Mouse (Mus musculus) MEL-GATA-1-ER (cell line): ENCODE measurements at regions not wholly inside any gene's neighbourhood (a gene's known extent, or its start where the extent isn't known, plus 50 kb on each side); places are given as distances from the start of the nearest gene placed in this dataset.

ENCODE experiments used
- DNase-seq: peaks from one replicate; pipeline ENCODE4 v3.0.0-alpha.2; 2012; ENCODE audit warnings: low read depth; ENCODE audit errors: extremely low read depth

DNA sequence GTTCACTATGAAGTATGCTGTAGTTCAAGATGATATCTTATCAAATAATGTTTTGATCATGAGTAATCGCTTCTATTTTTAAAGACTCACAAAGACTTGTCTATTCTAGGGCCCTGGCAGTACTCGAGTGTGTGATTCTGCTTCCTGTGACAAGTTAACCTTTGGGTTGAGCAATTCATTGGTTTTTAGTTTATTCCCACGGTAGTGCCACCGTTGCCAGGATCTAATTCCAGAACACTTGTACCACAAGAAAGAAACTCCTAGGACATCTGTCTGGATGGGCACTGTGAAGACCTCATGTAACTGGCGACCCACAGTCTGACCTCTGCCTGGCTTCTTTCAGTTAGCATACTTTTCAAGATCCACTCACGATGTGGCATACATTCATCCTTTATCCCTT lies 134.7 kb upstream of the Mkln1 start:
- DNase-seq, result no peak

DNA sequence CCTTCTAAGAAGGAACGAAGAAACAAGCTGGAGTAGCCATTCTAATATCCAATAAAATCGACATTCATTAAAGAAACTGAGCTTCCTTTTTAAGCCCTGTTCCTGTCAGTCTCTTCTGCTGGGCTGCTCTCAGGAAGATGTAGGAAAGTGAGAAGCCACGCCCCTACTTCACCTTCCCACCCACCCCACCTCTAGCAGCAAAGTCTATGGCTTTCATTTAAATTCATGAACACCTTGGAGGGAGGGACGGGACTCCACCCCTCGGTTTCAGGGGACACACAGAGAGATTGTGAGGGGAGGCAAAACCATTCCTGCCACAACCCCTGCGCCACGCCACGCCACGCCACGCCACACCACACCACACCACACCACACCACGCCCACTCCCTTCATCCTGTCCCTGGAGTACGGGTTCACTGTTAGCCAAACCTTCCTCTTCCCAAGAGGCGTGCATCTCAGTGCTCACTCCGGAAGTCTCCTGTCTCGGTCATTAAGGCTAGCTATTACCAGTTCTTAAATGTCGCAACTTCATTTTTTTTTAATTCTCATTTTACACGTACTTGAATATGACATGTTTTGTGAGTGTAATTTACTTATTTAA lies 132.0 kb upstream of the Mkln1 start:
- DNase-seq, result no peak

DNA sequence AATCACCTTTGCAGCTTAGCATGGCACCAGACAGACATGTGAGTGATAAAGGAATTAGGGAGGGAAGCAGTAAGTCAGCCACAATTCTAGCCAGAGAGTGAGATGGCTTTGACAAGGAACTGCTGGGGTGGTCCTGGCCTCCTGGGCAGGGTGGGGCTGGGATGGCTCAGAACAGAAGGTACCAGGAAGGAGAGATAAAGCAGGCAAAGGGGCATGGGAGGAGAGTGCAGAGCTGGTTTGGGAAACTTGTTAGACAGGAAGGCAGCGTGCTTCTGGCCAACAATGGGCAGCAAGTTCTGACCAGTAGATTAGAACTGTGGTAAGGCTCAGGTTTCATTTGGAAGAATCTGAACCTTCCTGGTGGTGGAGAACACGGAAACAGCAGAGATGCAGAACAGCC lies 130.5 kb upstream of the Mkln1 start:
- DNase-seq, result no peak

DNA sequence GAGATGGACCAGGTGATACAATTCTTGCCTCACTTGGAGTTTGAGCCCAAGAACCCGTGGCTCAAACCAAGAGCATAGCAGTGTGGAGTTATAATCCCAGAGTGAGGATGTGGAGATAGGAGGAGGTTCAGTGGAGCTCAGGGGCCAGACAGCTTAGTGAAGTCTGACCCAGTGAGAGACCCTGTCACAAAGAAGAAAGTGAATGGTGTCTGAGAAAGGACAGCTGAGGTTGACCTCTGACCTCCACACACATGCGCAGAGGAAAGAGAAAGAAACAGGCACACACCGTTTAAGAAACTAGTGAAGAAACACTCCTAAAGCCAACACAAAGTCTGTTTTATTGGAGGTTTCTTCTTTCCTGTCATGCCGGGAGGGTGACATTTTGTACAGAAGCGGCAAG lies 124.7 kb upstream of the Mkln1 start:
- no peak for DNase-seq

DNA sequence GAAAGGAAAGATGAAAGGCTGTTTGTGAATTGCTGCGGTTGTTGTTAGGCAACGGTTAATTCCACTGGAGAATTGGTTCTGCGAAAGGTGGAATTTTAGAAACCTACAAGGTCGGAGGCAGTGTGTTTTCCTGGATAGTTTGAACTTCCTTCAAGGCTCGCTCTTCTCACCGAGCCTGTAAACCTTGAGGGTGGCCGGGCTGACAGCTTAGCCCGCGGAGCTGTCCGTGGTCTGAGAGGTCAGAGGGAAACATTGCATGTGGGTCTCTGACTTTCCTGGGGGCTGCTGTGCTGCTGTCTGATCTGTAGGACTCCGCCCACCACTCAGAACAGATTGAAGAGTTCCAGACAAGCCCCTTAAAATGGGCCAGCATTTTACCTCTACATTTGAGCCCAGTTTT lies 124.3 kb upstream of the Mkln1 start:
- no peak for DNase-seq

DNA sequence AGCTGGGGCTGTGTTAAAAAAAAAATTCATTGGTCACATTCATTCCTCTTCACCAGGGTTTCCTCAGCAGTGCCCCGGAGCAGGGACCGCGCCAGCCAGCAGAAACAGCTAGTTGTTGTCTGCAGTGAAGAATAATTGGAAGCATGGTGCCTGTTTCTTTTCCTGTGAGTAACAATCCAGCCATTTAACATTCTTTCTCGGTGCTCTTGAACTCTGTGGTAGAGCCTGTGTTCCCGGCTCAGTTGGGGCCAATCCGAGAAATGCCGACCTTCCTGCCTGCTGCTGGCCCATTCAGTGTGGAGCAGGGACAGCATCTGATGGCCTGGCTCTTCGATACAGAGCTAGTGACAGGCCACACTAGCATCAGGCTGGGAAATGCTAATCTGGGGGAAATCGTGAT lies 120.7 kb upstream of the Mkln1 start:
- DNase-seq, result no peak

DNA sequence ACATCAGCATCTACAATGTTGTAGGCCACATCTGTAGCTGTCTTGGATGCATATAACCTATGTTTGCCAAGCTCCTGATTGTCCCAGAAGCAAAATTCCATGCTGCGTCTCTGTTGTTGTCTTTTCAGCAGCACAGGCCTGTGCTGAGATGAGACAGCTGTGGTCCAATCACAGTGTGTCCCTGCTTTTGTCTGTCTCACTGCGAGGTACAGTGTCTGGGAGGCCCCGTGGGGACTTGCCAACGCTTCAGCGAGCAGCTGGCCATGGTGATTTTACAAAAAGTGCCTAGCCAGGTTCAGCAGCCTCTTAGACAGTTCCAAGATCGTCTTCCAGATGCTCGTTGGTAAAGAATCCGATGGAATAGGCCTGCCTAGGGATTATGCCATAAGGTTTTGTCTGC lies 114.6 kb upstream of the Mkln1 start:
- no peak for DNase-seq

DNA sequence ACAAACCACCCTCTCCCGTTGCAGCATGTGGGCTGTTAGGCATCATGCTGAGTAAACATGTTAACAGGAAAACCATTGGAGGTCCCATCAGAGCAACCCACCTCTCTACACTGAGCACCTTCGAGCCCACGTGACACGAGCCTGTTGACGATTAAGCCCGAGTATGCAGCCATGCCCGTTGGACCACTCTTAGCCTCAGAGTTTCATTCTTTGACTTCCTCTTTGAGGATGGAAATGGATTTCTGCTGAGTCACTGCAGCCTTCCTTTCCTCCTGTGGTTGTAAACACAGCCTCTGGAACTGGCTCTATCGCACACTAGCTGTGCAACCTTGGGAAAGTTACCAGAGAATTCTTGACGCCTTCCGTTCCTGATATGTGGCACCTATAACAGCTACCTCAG lies 114.1 kb upstream of the Mkln1 start:
- DNase-seq, result peak; percentile 87

DNA sequence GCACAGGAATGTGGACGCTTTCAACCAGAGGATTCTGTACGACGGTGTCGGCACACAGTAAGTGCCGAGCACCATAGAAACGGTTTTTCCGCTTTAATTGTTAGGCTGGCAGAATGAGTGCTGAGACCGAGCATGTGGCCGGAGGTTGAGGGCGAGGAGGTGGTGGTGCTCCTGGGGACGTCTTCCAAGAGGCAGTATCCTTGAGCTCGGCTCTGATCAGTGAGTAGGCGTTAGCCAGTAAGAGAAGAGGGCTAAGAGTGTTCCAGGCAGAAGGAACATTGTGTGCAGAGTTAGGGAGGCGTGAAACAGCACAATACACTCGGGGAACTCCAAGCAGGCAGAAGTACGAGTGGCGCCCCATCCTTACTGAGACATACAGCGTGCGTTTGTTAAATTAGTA lies 113.5 kb upstream of the Mkln1 start:
- peak; percentile 35 for DNase-seq

DNA sequence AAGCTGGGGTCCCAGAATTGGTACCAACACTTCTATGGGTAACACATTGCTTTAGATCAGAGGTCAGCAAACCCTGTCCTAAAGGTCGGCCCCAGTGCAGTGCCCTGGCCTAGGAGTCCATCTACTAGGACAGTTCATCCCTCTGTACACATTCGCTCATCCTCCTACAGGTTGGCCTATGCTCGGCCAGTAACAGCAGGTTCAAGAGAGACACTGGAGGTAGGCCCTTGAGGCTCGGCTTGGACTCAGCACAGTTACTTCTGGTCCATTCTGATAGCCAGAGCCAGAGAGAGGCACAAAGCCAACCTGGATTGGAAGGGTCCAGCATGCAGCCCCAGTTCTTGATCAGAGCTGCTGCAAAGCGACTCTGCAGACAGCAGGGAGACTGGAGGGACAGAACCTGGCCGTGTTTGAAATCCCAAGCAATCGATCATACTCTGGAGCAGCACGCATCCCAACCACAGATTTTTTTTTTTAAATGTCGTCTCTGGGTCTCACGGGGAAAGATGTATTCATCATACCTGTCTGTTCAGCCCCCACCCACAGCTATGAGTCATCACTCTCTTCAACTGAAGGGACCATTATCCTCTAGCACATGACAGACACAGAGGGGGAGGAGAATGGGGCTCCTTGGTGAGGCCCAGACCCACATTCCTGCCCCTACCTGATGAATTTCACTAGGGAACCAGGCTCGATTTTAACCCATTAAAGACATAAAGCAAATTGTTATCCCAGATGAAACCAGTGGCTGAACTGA lies 112.4 kb upstream of the Mkln1 start:
- DNase-seq, result no peak

DNA sequence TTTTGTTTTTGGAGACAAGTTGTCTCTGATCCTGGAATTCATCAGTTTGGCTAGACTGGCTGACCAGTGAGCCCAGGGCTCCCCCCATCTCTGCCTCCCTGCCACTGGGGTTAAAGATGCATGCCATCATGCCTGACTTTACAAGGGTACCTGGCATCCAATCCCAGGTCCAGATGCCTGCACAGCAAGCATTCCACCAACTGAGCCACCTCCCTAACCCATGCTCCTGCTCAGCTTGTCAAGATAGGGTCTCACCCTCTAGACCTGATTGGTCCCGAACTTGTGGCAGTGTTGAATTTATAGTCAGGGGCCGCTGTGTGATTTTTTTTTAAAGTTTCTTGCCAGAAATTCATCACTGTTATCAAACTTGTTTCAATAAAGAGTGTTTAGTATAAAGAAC lies 111.4 kb upstream of the Mkln1 start:
- DNase-seq, result no peak

DNA sequence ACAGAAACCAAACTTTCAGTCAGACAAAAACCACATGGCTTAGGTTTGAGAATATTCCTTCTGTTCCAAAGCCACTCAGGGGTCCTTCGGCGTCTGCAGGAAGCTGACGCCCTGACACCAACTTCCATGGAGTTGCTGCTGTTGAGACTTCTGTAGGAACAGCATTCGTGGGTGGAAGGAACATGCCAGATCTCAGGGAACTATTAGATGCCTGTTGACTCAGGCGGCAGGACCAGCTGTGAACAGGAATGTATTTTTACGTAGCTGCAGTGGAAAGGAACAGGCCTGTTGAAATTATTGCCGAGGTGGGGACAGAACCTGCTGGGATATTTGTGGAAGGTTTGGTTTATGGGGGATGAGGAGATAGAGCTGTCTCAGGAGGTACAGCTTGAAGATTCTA lies 110.8 kb upstream of the Mkln1 start:
- DNase-seq, result no peak

DNA sequence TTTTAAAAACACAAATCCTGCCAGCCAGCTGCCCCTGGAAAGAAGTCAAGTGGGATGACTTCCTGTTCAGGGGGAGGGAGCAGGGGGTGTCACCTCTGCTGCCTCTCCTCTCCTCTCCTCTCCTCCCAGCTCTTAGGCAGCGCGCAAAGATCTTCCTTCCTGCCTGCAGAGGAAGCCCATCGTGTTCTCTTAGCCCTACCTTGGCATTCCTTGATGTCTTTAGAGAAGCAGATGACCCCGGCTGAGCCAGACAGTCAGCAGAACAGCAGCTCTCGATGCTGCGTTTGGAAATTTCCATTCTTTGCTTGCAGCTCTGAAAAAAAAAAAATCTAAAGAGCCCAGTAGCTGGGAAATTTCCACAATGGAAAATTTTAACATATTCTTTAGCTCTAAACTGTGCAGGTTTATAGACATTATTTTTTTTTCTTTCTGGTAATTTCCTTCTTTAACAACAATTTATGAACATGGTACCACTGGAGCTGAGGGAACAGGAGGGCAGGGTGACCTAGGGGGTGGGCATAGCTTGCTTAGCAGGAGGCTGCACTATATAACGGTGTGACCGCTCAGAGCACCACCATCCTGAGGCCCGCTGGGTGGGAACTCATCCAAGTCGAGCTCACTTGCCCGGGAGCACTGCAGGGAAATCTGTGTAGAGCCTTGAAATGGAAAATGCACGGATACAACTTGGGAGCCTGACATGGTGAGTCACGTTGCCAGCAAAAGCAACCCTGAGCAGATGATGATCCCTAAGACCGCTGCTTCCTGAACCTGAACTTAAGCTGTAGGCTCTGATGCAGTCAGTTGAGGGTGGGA lies 109.9 kb upstream of the Mkln1 start:
- no peak for DNase-seq

DNA sequence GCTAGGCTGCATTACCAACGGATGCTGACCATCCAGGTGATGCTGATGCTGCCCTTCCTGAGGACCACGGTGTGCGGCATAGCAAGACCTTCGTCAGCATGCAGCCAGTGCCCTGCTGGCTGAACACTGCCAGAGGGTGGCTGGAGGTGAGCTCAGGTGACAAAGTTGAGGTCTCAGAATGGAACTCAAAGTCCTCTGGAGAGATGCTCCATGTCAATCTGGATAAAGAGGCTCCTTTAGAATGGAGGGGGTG lies 109.4 kb upstream of the Mkln1 start:
- no peak for DNase-seq

DNA sequence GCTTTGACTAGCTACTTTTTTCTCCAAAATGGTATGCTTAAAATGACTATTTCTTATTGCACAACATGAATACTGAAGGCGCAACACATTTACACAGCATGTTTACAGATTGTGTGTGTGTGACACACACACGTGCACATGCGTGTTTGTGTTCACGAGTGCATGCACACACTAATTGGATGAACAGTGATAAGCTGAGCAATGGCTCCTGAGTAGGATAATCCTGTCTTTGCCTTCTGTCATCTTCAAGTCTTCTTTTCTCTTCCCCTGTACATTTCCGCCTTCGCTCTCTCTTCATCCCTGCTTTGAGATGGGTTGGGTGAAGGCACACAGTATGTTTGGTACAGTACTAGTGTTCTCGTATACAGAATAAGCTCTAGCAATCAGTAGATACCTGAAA lies 106.5 kb upstream of the Mkln1 start:
- no peak for DNase-seq

DNA sequence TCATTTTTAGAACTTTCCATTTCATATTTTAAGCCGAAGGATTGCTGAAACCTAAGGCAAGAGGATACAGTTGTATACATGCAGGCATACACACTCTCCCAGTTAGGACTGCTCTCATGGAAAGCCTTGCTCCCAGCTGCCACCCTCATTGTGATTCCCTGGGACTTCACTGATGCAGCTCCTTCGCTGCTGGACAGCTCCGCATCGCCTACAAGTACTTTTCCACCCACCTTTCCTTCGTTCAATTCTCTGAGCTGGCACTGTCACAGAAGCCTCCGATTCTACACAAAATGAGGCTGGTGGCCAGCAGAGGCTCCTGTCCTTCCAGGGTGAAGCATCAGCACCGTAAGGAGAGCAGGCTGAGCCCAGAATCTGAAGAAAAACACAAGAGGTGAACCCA lies 105.5 kb upstream of the Mkln1 start:
- DNase-seq, result no peak

DNA sequence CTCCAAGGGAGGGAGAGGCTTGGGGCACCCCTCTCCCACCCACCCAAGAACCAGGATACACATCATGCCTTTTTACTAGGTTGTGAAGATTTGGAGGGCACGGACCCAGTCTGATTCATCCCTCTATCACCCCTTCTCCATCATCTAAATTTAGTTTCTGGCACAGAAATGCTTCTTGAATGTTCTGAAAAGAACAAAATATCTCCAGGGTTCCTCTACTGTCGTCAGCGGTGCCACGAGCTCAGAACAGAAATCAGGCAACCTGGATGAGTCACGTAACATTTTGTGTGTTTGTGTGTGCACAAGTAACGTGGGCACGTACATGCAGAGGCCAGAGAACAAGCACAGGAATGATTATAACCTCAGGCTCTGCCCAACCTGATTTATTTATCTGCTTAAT lies 99.1 kb upstream of the Mkln1 start:
- DNase-seq, result no peak

DNA sequence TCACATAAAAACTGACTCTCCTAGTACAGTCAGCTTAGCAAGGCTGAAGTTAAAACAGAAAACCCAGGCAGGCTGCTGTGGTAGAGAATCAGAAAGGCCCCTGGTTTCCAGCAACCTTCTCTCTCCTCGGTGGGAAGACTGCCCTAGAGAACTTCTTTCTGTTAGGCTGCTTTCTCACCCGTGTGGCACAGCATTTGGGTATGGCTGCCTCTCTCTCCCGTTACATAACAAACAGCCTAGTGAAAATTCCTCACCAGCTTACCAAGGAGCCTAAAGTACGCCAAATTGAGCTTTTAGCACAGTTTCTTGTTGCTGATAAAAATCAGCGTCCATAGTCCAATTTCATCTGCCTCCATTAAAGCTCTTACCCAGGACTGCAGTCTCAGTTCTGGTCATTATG lies 92.8 kb upstream of the Mkln1 start:
- no peak for DNase-seq

DNA sequence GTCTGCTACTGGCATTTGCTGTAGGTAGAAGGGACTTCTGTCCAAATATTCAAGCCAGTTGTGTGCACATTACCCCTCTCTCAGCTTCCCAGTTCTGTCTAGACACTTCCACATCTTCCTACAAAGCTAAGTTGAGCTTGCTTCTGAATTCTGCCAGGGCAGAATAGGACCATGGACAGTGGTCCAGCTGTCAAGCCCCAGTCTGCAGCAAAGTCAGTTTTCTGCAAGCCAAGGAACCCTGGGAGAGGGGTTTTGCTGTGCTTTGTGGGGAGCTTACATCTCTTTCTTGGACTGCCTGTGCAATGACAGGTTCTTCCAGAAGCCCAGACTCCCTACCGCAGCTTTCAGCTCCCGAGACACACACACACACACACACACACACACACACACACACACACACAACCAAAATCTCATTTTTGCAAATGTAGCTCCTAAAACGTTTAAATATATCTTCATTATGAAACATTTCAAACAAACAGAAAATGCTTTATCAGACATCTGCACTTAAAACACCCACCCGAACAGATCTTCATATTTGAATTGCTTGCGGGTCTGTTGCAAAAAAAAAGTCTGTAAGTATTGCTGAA lies 91.4 kb upstream of the Mkln1 start:
- no peak for DNase-seq

DNA sequence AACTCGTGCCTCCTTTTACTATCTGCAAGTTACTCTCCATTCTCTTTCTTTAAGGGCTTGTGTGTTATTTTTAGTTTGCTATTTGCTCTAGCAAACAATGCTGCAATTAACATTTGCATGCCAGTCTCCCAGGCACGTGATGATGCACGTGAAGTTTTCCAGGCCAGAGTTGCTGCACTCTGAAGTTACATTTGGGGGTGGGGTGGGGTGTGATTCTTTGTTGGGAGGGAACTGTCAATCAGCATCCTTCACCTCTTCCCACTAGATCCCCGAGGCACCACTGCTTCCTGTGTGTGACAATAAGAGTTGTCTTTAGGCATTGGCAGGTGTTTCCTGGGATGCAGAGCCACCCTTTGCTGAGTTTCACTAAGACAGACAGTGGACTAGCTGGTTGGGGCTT lies 90.6 kb upstream of the Mkln1 start:
- DNase-seq, result no peak

DNA sequence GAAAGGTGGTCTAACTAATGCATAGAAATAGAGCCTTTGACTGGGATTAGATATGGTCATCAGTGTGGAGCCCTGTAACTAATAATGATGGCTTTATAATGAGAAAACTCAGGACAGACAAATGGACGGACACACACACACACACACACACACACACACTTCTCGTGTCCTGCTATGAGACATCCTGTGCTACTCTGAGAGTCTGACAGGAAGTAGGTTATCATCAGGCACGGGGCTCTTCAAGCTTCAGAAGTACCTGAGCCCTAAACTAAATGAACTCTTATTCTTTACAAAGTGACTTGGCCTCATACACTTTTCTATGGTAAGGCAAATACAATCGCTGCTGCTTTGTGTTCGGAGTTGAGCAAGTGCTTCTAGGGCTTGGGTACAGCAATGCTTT lies 87.9 kb upstream of the Mkln1 start:
- no peak for DNase-seq

DNA sequence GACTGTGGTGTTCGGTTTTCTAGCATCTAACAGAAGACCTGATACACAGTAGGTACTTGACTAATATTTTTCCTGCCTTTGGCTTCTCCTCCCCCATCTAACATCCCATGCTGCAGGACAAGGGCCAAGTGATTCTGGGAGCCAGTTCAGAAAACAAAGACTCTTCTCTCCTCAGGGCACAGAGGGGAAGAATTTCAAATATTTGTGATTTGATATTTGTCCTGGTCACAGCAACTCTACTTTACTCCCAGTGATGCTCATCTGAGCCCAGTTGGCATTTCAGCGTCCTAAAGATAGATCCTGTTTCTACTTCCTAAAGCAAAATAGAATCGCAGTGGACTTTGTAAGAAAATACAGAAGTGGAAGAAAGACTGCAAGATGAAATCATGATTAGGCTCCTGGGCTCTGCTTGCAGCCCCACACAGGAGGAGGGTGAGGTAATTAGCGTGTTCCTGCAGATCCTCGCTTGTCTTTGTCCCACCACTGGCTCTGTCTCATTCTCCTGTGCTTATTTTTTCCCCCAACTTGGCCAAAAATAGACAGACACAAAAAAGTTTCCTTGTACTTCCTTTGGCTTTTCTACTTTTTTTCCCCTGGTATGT lies 84.6 kb upstream of the Mkln1 start:
- peak; percentile 6 for DNase-seq
